Mouse (Mus musculus) cerebellum, adult (tissue): ENCODE data around the gene Letmd1.
A peak's percentile ranks its signal among the peaks of the same experiment; 100 is the strongest.
"Not testable (repeated sequence)": the region's sequence is repeated elsewhere in the genome, so short reads cannot be mapped to it uniquely, and the experiment has no call there.

Source experiments
- ATAC-seq: cut with Nextera tagmentation; 2 replicates; pipeline ENCODE4 v1.9.2; 2017; ENCODE audit warnings: mild to moderate bottlenecking, moderate library complexity, mixed read lengths; ENCODE audit not compliant: insufficient number of reproducible peaks, low FRiP score, low TSS enrichment

Letmd1 gene

GRCm38 (mm10) chr15:100491966-100492365, 23.1 kb downstream of the Letmd1 start:
- ATAC-seq: no peak

DNA sequence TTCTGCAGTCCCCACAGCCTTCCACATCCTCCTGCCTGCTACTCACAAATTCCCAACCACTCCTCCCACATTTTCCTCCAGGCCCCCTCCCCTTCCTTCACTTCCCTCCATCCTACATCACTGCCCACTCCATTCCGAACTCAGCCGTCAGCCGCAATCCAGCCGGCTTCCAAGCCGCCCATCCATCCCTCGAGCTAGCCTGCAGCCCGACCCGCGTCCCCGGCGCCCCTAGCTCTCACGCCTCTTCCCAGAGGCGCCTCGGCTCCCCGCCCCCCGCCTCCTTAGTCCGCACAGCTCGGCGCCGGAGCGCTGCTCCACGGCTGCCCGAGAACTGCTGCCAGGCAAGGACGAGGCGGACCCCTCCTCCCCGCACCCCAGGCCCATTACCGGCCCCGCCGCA, 25.8 kb downstream of the Letmd1 start:
- peak; percentile 59 for ATAC-seq

GRCm38 (mm10) chr15:100495102-100495501, 26.3 kb downstream of the Letmd1 start, which contains the start of gene Csrnp2:
Csrnp2 (minus strand) TSS chr15:100495488.
- peak; percentile 93 for ATAC-seq

DNA sequence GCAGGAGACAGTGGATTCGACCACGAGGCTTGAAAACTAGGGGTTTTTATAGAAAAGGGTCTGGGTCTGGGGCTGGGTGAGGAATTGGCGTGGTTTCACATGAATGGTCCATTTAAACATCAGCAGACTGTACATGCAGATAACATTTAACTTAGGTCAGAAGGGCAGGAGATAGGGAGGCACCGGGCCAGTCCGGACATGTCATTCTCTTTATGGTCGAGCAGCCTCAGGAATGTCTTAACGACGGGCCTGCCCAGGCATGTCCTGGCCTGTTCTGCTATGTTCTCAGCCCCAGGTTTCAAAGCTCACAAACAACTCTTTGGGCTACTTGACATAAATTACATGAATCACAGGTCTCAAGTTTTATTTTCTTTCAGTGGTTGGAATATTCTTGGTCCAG, 30.7 kb downstream of the Letmd1 start:
- not testable (repeated sequence) for ATAC-seq

DNA sequence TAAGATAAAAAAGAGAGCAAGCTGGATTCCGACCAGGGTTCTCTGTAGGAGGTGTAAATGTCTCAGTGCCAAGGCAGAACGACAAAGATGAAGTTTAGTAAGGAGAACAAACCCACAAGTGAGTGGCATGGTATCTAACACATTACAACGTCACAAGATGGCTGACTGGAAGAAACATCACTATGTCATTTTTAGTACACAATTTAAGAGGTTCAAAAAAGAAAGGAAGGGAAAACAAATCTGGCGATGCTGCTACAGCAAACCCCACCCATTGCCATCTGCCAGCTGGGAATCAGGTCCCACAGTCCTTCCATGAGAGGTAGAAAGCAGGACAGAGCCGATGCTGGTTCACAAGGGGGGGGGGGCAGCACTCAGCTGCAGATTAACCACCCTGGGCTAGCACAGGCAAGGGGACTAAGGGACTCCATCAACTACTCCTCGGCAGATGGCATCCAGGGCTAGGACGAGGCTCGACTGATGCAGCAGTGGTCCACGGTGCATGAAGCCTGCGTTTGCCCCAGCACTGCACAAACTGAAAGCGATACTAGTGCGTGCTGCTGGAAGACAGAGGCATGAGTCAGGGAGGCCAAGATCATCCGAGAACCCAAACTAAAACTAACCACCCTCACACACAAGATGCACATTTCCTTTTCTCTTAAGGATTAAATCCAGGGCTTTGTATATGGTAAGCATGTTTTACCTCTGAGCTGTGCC, 39.8 kb downstream of the Letmd1 start:
- ATAC-seq: no peak

- no peak for ATAC-seq
Observed at GRCm38 (mm10) chr15:100510072-100510471, 41.2 kb downstream of the Letmd1 start.

DNA sequence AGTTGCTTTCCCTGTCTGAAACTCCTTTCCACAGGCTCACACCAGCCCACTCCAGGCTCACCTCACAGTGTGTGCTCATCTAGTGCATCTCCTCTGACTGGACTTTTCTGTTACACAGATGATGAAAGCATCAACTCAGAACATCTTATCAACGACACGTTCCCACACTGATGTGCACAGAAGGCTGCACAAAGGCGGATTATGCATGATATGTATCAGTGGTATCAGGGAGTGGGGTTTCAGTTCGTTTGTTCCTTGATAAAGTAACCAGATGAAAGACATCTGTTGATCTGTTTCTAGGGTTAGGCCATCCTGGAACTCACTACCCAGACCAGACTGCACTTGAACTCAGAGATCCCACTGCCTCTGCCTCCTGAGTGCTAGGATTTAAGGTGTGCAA, 44.6 kb downstream of the Letmd1 start:
- no peak for ATAC-seq

DNA sequence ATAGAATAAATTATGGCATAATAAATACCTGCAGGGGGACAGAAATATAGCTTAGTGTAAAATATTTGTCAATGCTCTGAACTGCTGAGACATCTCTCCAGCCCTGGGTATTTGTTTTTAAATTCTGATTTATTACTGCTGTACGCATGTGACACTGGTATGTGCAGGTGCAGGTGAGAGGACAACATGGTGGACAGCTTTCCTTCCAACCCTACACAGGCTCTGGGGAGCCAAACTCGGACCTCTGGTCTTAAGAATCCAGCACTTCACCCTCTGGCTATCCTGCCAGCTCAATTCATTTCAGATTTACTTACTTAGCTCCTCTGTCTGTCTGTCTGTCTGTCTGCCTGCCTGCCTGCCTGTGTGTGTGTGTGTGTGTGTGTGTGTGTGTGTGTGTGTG, 46.3 kb downstream of the Letmd1 start:
- no peak for ATAC-seq

GRCm38 (mm10) chr15:100520306-100520705, 51.5 kb downstream of the Letmd1 start:
- ATAC-seq: no peak

- ATAC-seq: no peak
Observed at GRCm38 (mm10) chr15:100525405-100525804, 56.6 kb downstream of the Letmd1 start.

GRCm38 (mm10) chr15:100527900-100528299, 59.1 kb downstream of the Letmd1 start:
- no peak for ATAC-seq
